Mouse (Mus musculus) cortical plate, adult 2 months (tissue): ENCODE data around the gene Nr5a1.

Source experiments
- CTCF ChIP-seq: fragments of 200-500 bp; IDR thresholded peaks from 2 replicates; pipeline ENCODE4 v1.5.1; 2011; ENCODE audit warnings: mild to moderate bottlenecking, control low read depth, low read length; ENCODE audit not compliant: insufficient read depth; ENCODE audit errors: extremely low read depth
- POLR2A ChIP-seq: fragments of 200-500 bp; IDR thresholded peaks from 2 replicates; pipeline ENCODE4 v1.6.1; 2011; ENCODE audit warnings: mild to moderate bottlenecking, low read length, control low read depth; ENCODE audit not compliant: insufficient read depth; ENCODE audit errors: extremely low read depth

DNA sequence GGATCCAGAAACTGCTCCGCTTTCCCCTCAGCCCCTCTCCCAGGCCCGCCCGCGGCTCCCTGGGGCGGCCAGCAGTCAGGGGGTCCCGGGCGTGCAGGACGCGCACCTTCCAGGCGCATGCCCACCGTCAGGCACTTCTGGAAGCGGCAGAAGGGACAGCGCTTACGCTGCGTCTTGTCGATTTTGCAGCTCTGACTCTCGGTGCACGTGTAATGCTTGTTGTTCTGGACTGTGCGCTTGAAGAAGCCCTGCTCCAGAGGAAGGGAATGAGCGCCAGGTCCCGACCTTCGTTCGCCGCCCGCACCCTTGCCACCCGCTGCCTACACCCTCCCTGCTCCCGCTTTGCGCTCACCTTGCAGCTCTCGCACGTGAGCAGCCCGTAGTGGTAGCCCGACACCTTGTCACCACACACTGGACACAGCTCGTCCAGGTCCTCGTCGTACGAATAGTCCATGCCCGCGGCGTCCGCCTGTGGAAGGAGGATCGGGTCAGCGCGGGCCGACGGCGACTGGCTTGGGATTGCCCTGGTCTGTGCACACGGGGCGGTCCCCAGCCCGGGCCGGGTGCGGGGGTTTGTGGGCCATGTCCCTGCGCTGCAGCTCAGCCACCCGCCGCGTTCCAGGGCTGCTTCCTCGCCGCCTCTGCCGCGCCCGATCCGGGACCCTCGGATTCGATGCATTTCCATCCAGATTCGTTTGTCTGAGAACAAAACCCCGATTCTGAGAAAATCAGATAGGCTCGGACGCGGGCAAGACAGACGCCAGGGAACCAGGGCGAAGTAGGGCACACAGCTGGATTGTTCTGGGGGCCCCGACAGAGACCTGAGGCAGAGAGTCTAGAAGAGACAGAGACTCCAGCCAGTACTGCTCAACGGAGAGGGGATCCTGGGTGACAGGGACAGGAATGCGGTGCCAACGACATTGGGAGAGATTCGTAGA is 3.8 kb downstream of the Nr5a1 start:
- TF ChIP-seq CTCF = no peak
- TF ChIP-seq POLR2A = no peak
